Mouse (Mus musculus): Measurements from ENCODE around the gene Rasgrp3.
A peak's percentile ranks its signal among the peaks of the same experiment; 100 is the strongest.

Gene Rasgrp3

GRCm38 (mm10) chr17:75537050-75537445 is 101.4 kb downstream of the Rasgrp3 start:
- DNase-seq (ENCODE audit: extremely low spot score, low spot score): no peak

GRCm38 (mm10) chr17:75538431-75538830 is 102.7 kb downstream of the Rasgrp3 start:
- DNase-seq (ENCODE audit: extremely low spot score, low spot score): no peak

GRCm38 (mm10) chr17:75539130-75539529 is 103.4 kb downstream of the Rasgrp3 start:
- no peak for DNase-seq (ENCODE audit: extremely low spot score, low spot score)

GRCm38 (mm10) chr17:75539841-75540240 is 104.1 kb downstream of the Rasgrp3 start:
- DNase-seq (ENCODE audit: extremely low spot score, low spot score): no peak

GRCm38 (mm10) chr17:75543434-75543833 is 107.7 kb downstream of the Rasgrp3 start:
- DNase-seq (ENCODE audit: extremely low spot score, low spot score): no peak

- no peak for DNase-seq (ENCODE audit: extremely low spot score, low spot score)
Observed at GRCm38 (mm10) chr17:75544262-75544661, 108.6 kb downstream of the Rasgrp3 start.

GRCm38 (mm10) chr17:75550771-75551413 is 115.2 kb downstream of the Rasgrp3 start:
- peak; percentile 33 for DNase-seq (ENCODE audit: extremely low spot score, low spot score)

- DNase-seq (ENCODE audit: extremely low spot score, low spot score): peak; percentile 99
Observed at GRCm38 (mm10) chr17:75551512-75552400, 116.1 kb downstream of the Rasgrp3 start, which contains the start of gene Fam98a. Gene Fam98a, minus strand, starts transcription at chr17:75551946.

GRCm38 (mm10) chr17:75557031-75557430 is 121.3 kb downstream of the Rasgrp3 start:
- DNase-seq (ENCODE audit: extremely low spot score, low spot score): no peak

GRCm38 (mm10) chr17:75558041-75558440 is 122.3 kb downstream of the Rasgrp3 start:
- no peak for DNase-seq (ENCODE audit: extremely low spot score, low spot score)

GRCm38 (mm10) chr17:75575608-75576007 is 139.9 kb downstream of the Rasgrp3 start:
- DNase-seq (ENCODE audit: extremely low spot score, low spot score): no peak
